Mouse (Mus musculus) embryonic facial prominence, embryonic 14.5 days (tissue): ENCODE results near the gene Bag1. TPM values are rescaled to one million over a fixed set of nuclear protein-coding genes. Genes with fewer than 3 reads are reported as not detected.
A peak's percentile ranks its signal among the peaks of the same experiment; 100 is the strongest.

ENCODE experiments used
- ATAC-seq: fragments of 200-750 bp; cut with Nextera tagmentation; 2 replicates; pipeline ENCODE4 v1.8.0; 2017; ENCODE audit warnings: low read depth, moderate number of reproducible peaks, moderate TSS enrichment
- DNase-seq: peaks from one replicate; pipeline ENCODE4 v3.0.0-alpha.2; 2015; ENCODE audit warnings: low spot score
- H3K27ac ChIP-seq: fragments of 300-500 bp; sonication (generic); replicated peaks from 2 replicates; pipeline ENCODE4 v1.5.1; 2014; ENCODE audit warnings: low read depth, mild to moderate bottlenecking, low read length, moderate library complexity
- H3K27me3 ChIP-seq: fragments of 300-500 bp; sonication (generic); replicated peaks from 2 replicates; pipeline ENCODE4 v1.6.1; 2014; ENCODE audit warnings: low read length; ENCODE audit not compliant: control insufficient read depth, insufficient read depth
- H3K36me3 ChIP-seq: fragments of 300-500 bp; sonication (generic); 2 replicates; pipeline ENCODE4 v1.6.1; 2014; ENCODE audit warnings: low read length, mixed read lengths; ENCODE audit not compliant: control insufficient read depth, insufficient read depth
- H3K4me1 ChIP-seq: fragments of 300-500 bp; sonication (generic); 2 replicates; pipeline ENCODE4 v1.6.1; 2014; ENCODE audit warnings: antibody characterized with exemption, low read length; ENCODE audit not compliant: control insufficient read depth, insufficient read depth
- H3K4me2 ChIP-seq: fragments of 300-500 bp; sonication (generic); 2 replicates; pipeline ENCODE4 v1.6.1; 2014; ENCODE audit warnings: low read depth, mild to moderate bottlenecking, low read length, moderate library complexity, mixed read lengths
- H3K4me3 ChIP-seq: fragments of 300-500 bp; sonication (generic); 2 replicates; pipeline ENCODE4 v1.5.1; 2014; ENCODE audit warnings: low read depth, mild to moderate bottlenecking, low read length
- H3K9ac ChIP-seq: fragments of 300-500 bp; sonication (generic); 2 replicates; pipeline ENCODE4 v1.6.1; 2014; ENCODE audit warnings: low read depth, mild to moderate bottlenecking, low read length, moderate library complexity, mixed read lengths
- H3K9me3 ChIP-seq: fragments of 300-500 bp; sonication (generic); 2 replicates; pipeline ENCODE4 v1.6.1; 2016; ENCODE audit warnings: low read length; ENCODE audit not compliant: control insufficient read depth
- WGBS: fragments of 180-500 bp; shearing (Covaris S2); extraction: QIAGEN DNeasy Blood & Tissue Kit; methylation state at CpG from one replicate; pipeline ENCODE4 v1.1.7; 2014; 5-methylcytosine and 5-hydroxymethylcytosine counted together
- polyA plus RNA-seq: library from polyadenylated mRNA; unstranded; fragments of >200 nt; fragmentation: Nextera tagmentation; extraction: Ambion mirVana; gene quantifications from 2 replicates; pipeline ENCODE4 v1.2.1, GENCODE M21; 2014

The Bag1 gene
- polyA plus RNA-seq: 232 and 240 TPM in 2 replicates

GRCm38 (mm10) chr4:40948160-40948708 is at the start of gene Bag1, which contains the start of gene Chmp5:
Gene Bag1 (minus strand): TSS chr4:40948294.
Gene Chmp5 (plus strand): TSS chr4:40948407.
- Histone ChIP-seq H3K9me3 (no peaks in the 10 kb centered on the region), H3K4me1 (peaks cover 17% of the 10 kb centered on the region), H3K27me3 (no peaks in the 10 kb centered on the region), H3K4me3 (peak within 1 kb of the TSS; percentile 96), H3K27ac (peak within 1 kb of the TSS; percentile 83), H3K36me3 (peaks cover 59% of the 10 kb centered on the region), H3K9ac (peak within 1 kb of the TSS; percentile 94), H3K4me2 (peak within 1 kb of the TSS; percentile 94)
- WGBS: 0% methylated on average over 28 of the region's 50 CpGs
- DNase-seq (peak; percentile 99), ATAC-seq (peak; percentile 97)

DNA sequence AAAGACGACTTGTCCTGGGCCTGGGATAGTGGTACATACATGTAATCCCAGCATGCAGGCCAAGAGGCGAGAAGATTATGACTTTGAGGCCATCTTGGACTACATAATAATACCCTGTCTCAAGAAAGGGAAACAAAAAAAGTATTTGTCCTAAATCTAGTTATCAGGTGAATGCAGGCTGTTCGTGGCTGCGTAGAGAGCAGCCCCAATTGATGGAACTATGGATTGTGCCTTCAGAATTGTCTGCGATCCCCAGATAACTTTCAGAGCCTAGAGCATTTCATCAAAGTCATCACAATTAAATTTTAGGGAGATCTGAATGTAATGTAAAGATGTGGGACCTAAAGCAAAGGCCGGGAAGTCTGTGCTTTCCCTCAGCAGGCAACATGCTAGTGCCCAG is 48.2 kb upstream of the Bag1 start:
- WGBS: 94% methylated on average over 6 of the region's 6 CpGs
- Histone ChIP-seq H3K4me1 (no peaks in the 10 kb centered on the region), H3K27ac (no peak overlapping the region), H3K27me3 (no peaks in the 10 kb centered on the region), H3K9ac (no peak overlapping the region), H3K36me3 (peaks cover 99% of the 10 kb centered on the region), H3K9me3 (no peaks in the 10 kb centered on the region), H3K4me3 (no peak overlapping the region), H3K4me2 (no peak overlapping the region)
- DNase-seq (no peak), ATAC-seq (no peak)

- H3K27ac ChIP-seq: no peak overlapping the region
- no peaks in the 10 kb centered on the region for H3K9me3 ChIP-seq
- 87% methylated on average over 6 of the region's 6 CpGs for WGBS
- H3K9ac ChIP-seq: no peak overlapping the region
- no peak overlapping the region for H3K4me2 ChIP-seq
- no peak for DNase-seq
- H3K27me3 ChIP-seq: no peaks in the 10 kb centered on the region
- peaks cover 97% of the 10 kb centered on the region for H3K36me3 ChIP-seq
- H3K4me1 ChIP-seq: no peaks in the 10 kb centered on the region
- H3K4me3 ChIP-seq: no peak overlapping the region
- no peak for ATAC-seq
These were observed 41.5 kb upstream of the Bag1 start for GRCm38 (mm10) chr4:40989633-40990032.

GRCm38 (mm10) chr4:40983686-40984085 is 35.6 kb upstream of the Bag1 start:
- 91% methylated on average over 1 of the region's 1 CpGs for WGBS
- DNase-seq (no peak), ATAC-seq (no peak)
- no peaks in the 10 kb centered on the region for H3K9me3 ChIP-seq
- no peak overlapping the region for H3K9ac ChIP-seq
- H3K36me3 ChIP-seq: peaks cover 96% of the 10 kb centered on the region
- no peak overlapping the region for H3K27ac ChIP-seq
- H3K27me3 ChIP-seq: no peaks in the 10 kb centered on the region
- no peak overlapping the region for H3K4me2 ChIP-seq
- H3K4me3 ChIP-seq: no peak overlapping the region
- H3K4me1 ChIP-seq: no peaks in the 10 kb centered on the region

- WGBS: 68% methylated on average over 3 of the region's 3 CpGs
- ATAC-seq (no peak), DNase-seq (no peak)
- Histone ChIP-seq H3K9me3 (no peaks in the 10 kb centered on the region), H3K4me3 (no peak overlapping the region), H3K4me2 (no peak overlapping the region), H3K9ac (peak overlapping the region; percentile 19; the same call in 1 of the 2 replicates), H3K36me3 (peaks cover 96% of the 10 kb centered on the region), H3K4me1 (no peaks in the 10 kb centered on the region), H3K27ac (no peak overlapping the region), H3K27me3 (no peaks in the 10 kb centered on the region)
These were observed 34.4 kb upstream of the Bag1 start for GRCm38 (mm10) chr4:40982486-40982885.

- 89% methylated on average over 1 of the region's 1 CpGs for WGBS
- no peak overlapping the region for H3K27ac ChIP-seq
- peaks cover 84% of the 10 kb centered on the region for H3K36me3 ChIP-seq
- H3K27me3 ChIP-seq: no peaks in the 10 kb centered on the region
- DNase-seq (no peak), ATAC-seq (no peak)
- H3K4me3 ChIP-seq: no peak overlapping the region
- H3K4me2 ChIP-seq: no peak overlapping the region
- no peak overlapping the region for H3K9ac ChIP-seq
- no peaks in the 10 kb centered on the region for H3K9me3 ChIP-seq
- H3K4me1 ChIP-seq: no peaks in the 10 kb centered on the region
These were observed 31.3 kb upstream of the Bag1 start for GRCm38 (mm10) chr4:40979430-40979829.

GRCm38 (mm10) chr4:40976651-40977050 is 28.6 kb upstream of the Bag1 start:
- peaks cover 61% of the 10 kb centered on the region for H3K36me3 ChIP-seq
- ATAC-seq: no peak
- H3K4me1 ChIP-seq: peaks cover 7% of the 10 kb centered on the region; the same call in 1 of the 2 replicates
- H3K4me3 ChIP-seq: no peak overlapping the region
- no peaks in the 10 kb centered on the region for H3K27me3 ChIP-seq
- no peak overlapping the region for H3K27ac ChIP-seq
- 91% methylated on average over 10 of the region's 10 CpGs for WGBS
- H3K4me2 ChIP-seq: no peak overlapping the region
- no peaks in the 10 kb centered on the region for H3K9me3 ChIP-seq
- DNase-seq: no peak
- no peak overlapping the region for H3K9ac ChIP-seq

GRCm38 (mm10) chr4:40975678-40976077 is 27.6 kb upstream of the Bag1 start:
- Histone ChIP-seq H3K4me3 (no peak overlapping the region), H3K9ac (no peak overlapping the region), H3K4me2 (no peak overlapping the region), H3K27me3 (no peaks in the 10 kb centered on the region), H3K27ac (no peak overlapping the region), H3K36me3 (peaks cover 51% of the 10 kb centered on the region), H3K9me3 (no peaks in the 10 kb centered on the region), H3K4me1 (peaks cover 7% of the 10 kb centered on the region; the same call in 1 of the 2 replicates)
- ATAC-seq (no peak), DNase-seq (no peak)
- 93% methylated on average over 3 of the region's 3 CpGs for WGBS

DNA sequence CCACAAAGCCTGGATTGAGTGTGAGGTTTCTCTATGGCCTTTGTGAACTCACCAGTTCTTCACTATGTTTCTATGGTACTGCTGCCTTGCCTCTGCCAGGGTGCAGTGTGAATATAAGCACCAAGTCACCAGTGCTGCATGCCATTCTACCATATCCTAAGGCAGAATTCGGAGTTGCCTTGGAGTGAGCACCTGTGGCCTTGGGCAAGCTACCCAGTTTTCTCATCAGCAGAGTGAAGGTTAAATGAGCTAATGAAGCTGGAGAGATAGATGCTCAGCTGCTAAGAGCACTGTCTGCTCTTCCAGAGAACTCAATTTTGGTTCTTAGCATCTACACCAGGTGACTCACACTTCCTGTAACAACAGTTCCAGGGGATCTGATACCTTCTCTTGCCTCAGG is 25.9 kb upstream of the Bag1 start:
- no peak overlapping the region for H3K27ac ChIP-seq
- peaks cover 35% of the 10 kb centered on the region for H3K36me3 ChIP-seq
- no peaks in the 10 kb centered on the region for H3K9me3 ChIP-seq
- no peak overlapping the region for H3K4me3 ChIP-seq
- H3K9ac ChIP-seq: no peak overlapping the region
- DNase-seq (no peak), ATAC-seq (no peak)
- H3K4me2 ChIP-seq: no peak overlapping the region
- 92% methylated on average over 1 of the region's 1 CpGs for WGBS
- H3K27me3 ChIP-seq: no peaks in the 10 kb centered on the region
- peaks cover 11% of the 10 kb centered on the region; the same call in 1 of the 2 replicates for H3K4me1 ChIP-seq
